Mouse (Mus musculus): Measurements from ENCODE around the gene Mrgprd. TPM values are rescaled to one million over a fixed set of nuclear protein-coding genes. Genes with fewer than 3 reads are reported as not detected.

The Mrgprd gene
- total and polyA plus RNA-seq, 3 experiments: not detected

DNA sequence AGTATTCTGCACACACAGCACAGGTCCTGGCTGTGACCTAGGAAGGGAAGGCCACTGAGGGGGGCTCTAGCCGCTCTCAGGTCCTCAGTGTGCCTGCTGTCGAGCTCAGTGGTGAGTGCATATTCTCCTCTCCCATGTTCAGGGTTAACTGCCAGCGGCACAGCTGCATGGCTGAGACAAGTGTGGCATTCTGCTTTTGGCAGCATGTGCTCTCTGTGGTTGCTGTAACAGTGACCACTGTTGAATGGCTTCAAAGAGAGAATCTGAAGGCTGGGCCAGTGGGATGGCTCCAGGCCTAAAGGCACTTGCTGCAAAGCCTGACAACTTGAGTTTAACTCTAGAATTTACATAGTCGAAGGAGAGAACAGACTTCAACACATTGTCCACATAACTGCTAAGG is 2.9 kb downstream of the Mrgprd start:
- TF ChIP-seq MAFK (IDR thresholded peaks at IDR 0.05; ENCODE audit: insufficient replicate concordance, low read length): no peak
- TF ChIP-seq GABPA (IDR thresholded peaks at IDR 0.05; ENCODE audit: insufficient replicate concordance, low read depth, low read length): no peak
- TF ChIP-seq ELF1 (IDR thresholded peaks at IDR 0.05; ENCODE audit: low read depth, low read length): no peak
- TF ChIP-seq RAD21 (IDR thresholded peaks at IDR 0.05; ENCODE audit: low read depth, low read length): no peak
- TF ChIP-seq UBTF (IDR thresholded peaks at IDR 0.05; ENCODE audit: low read depth, low read length): no peak
- TF ChIP-seq ZNF384 (IDR thresholded peaks at IDR 0.05; ENCODE audit: low read depth, low read length): no peak
- no peak for TF ChIP-seq JUN (IDR thresholded peaks at IDR 0.05; ENCODE audit: insufficient read depth, low read depth, low read length)
- TF ChIP-seq BHLHE40 (IDR thresholded peaks at IDR 0.05; ENCODE audit: low read depth, low read length): no peak
- TF ChIP-seq HCFC1 (IDR thresholded peaks at IDR 0.05; ENCODE audit: low read depth, low read length): no peak
- no peak for TF ChIP-seq MEF2A (IDR thresholded peaks at IDR 0.05; ENCODE audit: borderline replicate concordance, low read depth, low read length)
- no peak for TF ChIP-seq E2F4 (IDR thresholded peaks at IDR 0.05; ENCODE audit: insufficient replicate concordance, low read depth, low read length)
- no peak for TF ChIP-seq ETS1 (conservative IDR thresholded peaks at IDR 0.05; ENCODE audit: low read depth, low read length)
- TF ChIP-seq IRF4 (IDR thresholded peaks at IDR 0.05; ENCODE audit: low read depth, low read length): no peak
- TF ChIP-seq CTCF (conservative IDR thresholded peaks at IDR 0.05 in 1 of 2, IDR thresholded peaks at IDR 0.05 in 1 of 2; ENCODE audit: low read depth in 2 of 2, low read length in 2 of 2): no peak
- TF ChIP-seq TBP (conservative IDR thresholded peaks at IDR 0.05; ENCODE audit: low read depth, low read length): no peak
- H3K4me1 ChIP-seq (ENCODE audit: control insufficient read depth in 1 of 2, insufficient read depth in 2 of 2): no peaks in the 10 kb centered on the region
- peaks cover 52% of the 10 kb centered on the region for H3K27me3 ChIP-seq (replicated peaks)
- no peaks in the 10 kb centered on the region for H3K79me2 ChIP-seq (replicated peaks; ENCODE audit: control insufficient read depth, extremely low read depth, insufficient read depth, poor library complexity, severe bottlenecking)
- in situ Hi-C loops (cut with MboI; ENCODE audit: low pct_ligation_motif_present, low pct_unique_long_range_greater_than_20kb, low sequenced_read_pairs) (no loop called here), dilution Hi-C loops (cut with MboI; ENCODE audit: extremely low pct_ligation_motif_present, extremely low pct_unique_long_range_greater_than_20kb, low sequenced_read_pairs) (no loop called here)
- no peak for DNase-seq (ENCODE audit: extremely low read depth)
- H3K27ac ChIP-seq (ENCODE audit: insufficient read depth, low read depth): no peak overlapping the region
- H3K36me3 ChIP-seq (replicated peaks in 1 of 2; ENCODE audit: control insufficient read depth in 1 of 2, insufficient read depth in 1 of 2, low read length in 1 of 2): no peaks in the 10 kb centered on the region
- H3K4me3 ChIP-seq (replicated peaks in 1 of 3; ENCODE audit: low read depth in 2 of 3, low read length in 2 of 3, poor library complexity in 1 of 3): no peak overlapping the region
- no peak overlapping the region for H3K9ac ChIP-seq (ENCODE audit: insufficient read depth, low read depth)
- no peak overlapping the region for H3K4me2 ChIP-seq (ENCODE audit: insufficient read depth, low read depth, poor library complexity, severe bottlenecking)
- H3K9me3 ChIP-seq (replicated peaks; ENCODE audit: low read length): peaks cover under 1% of the 10 kb centered on the region

DNA sequence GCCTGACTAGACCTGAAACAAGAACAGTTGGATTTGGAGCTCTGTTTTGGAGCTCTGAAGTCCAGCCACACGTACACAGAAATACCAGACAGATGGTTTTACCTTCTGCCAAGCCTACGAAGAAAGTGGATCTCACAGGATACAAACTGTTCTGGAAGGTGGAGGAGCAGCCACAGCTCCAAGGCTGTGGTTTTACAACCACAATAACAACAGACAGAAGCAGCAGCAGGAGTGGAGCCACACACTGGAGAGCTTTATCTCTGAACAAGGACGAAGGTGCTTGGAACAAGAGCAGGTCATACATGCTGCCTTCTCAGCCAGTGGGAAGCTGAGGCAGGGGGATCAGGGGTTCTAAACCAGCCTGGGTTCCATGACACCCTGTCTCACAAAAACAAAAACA is 4.8 kb downstream of the Mrgprd start:
- H3K9me3 ChIP-seq (replicated peaks; ENCODE audit: low read length): peaks cover 6% of the 10 kb centered on the region
- peaks cover 55% of the 10 kb centered on the region for H3K27me3 ChIP-seq (replicated peaks)
- H3K36me3 ChIP-seq (replicated peaks in 1 of 2; ENCODE audit: control insufficient read depth in 1 of 2, insufficient read depth in 1 of 2, low read length in 1 of 2): no peaks in the 10 kb centered on the region
- dilution Hi-C loops (cut with MboI; ENCODE audit: extremely low pct_ligation_motif_present, extremely low pct_unique_long_range_greater_than_20kb, low sequenced_read_pairs) (no loop called here), in situ Hi-C loops (cut with MboI; ENCODE audit: low pct_ligation_motif_present, low pct_unique_long_range_greater_than_20kb, low sequenced_read_pairs) (no loop called here)
- H3K4me1 ChIP-seq (ENCODE audit: control insufficient read depth in 1 of 2, insufficient read depth in 2 of 2): no peaks in the 10 kb centered on the region
- no peak overlapping the region for H3K27ac ChIP-seq (ENCODE audit: insufficient read depth, low read depth)
- no peak overlapping the region for H3K4me2 ChIP-seq (ENCODE audit: insufficient read depth, low read depth, poor library complexity, severe bottlenecking)
- no peak for DNase-seq (ENCODE audit: extremely low read depth)
- H3K9ac ChIP-seq (ENCODE audit: insufficient read depth, low read depth): no peak overlapping the region
- H3K4me3 ChIP-seq (replicated peaks in 1 of 3; ENCODE audit: low read depth in 2 of 3, low read length in 2 of 3, poor library complexity in 1 of 3): no peak overlapping the region
- TF ChIP-seq USF2 (conservative IDR thresholded peaks at IDR 0.05; ENCODE audit: low read depth, low read length): no peak
- TF ChIP-seq MXI1 (IDR thresholded peaks at IDR 0.05; ENCODE audit: low read depth, low read length): no peak
- no peak for TF ChIP-seq POLR2A (IDR thresholded peaks at IDR 0.05; ENCODE audit: low read depth, low read length)
- no peak for TF ChIP-seq JUND (conservative IDR thresholded peaks at IDR 0.05; ENCODE audit: low read depth, low read length)
- TF ChIP-seq RAD21 (IDR thresholded peaks at IDR 0.05; ENCODE audit: low read depth, low read length): no peak
- no peak for TF ChIP-seq MEF2A (IDR thresholded peaks at IDR 0.05; ENCODE audit: borderline replicate concordance, low read depth, low read length)
- no peak for TF ChIP-seq HCFC1 (IDR thresholded peaks at IDR 0.05; ENCODE audit: low read depth, low read length)
- no peak for TF ChIP-seq TBP (conservative IDR thresholded peaks at IDR 0.05; ENCODE audit: low read depth, low read length)
- TF ChIP-seq SMC3 (IDR thresholded peaks at IDR 0.05; ENCODE audit: low read depth, low read length): no peak
- TF ChIP-seq CHD2 (IDR thresholded peaks at IDR 0.05; ENCODE audit: low read length): no peak
- H3K79me2 ChIP-seq (replicated peaks; ENCODE audit: control insufficient read depth, extremely low read depth, insufficient read depth, poor library complexity, severe bottlenecking): no peaks in the 10 kb centered on the region
